Mouse (Mus musculus): ENCODE data around the gene Ccdc136. TPM values are rescaled to one million over a fixed set of nuclear protein-coding genes. Genes with fewer than 3 reads are reported as not detected.
A peak's percentile ranks its signal among the peaks of the same experiment; 100 is the strongest.

The Ccdc136 gene
- total and polyA plus RNA-seq, 3 experiments: 0.02 to 0.11 TPM; not detected in 1

- Histone ChIP-seq H3K9me3 (replicated peaks) (peaks cover 5% of the 10 kb centered on the region), H3K4me3 (ENCODE audit: low read depth, low read length) (peak within 1 kb of the TSS; percentile 45; the same call in 1 of the 2 replicates), H3K36me3 (replicated peaks) (no peaks in the 10 kb centered on the region), H3K4me1 (ENCODE audit: insufficient read depth, low read depth, low read length) (peaks cover 72% of the 10 kb centered on the region), H3K27me3 (ENCODE audit: insufficient read depth, low read length) (peaks cover 58% of the 10 kb centered on the region)
- ATAC-seq (ENCODE audit: extremely low read depth, insufficient number of reproducible peaks, low FRiP score, poor library complexity, severe bottlenecking): no peak
- no peak for DNase-seq (ENCODE audit: low spot score)
- TF ChIP-seq TAL1 (conservative IDR thresholded peaks at IDR 0.05; ENCODE audit: low read depth, low read length) (no peak), CTCF (IDR thresholded peaks at IDR 0.05; ENCODE audit: low read depth, low read length) (no peak), POLR2AphosphoS5 (IDR thresholded peaks at IDR 0.05; ENCODE audit: insufficient replicate concordance, low read depth, low read length) (no peak), GATA2 (IDR thresholded peaks at IDR 0.05; ENCODE audit: borderline replicate concordance, low read depth, low read length) (no peak), GATA1 (IDR thresholded peaks at IDR 0.05; ENCODE audit: borderline replicate concordance, low read length) (no peak)
These were observed 37.1 kb downstream of the Ccdc136 start, which contains the start of gene Flnc for GRCm38 (mm10) chr6:29433038-29433803. Gene Flnc, plus strand, starts transcription at chr6:29433256.

- H3K27me3 ChIP-seq (ENCODE audit: insufficient read depth, low read length): peaks cover 65% of the 10 kb centered on the region
- ATAC-seq (ENCODE audit: extremely low read depth, insufficient number of reproducible peaks, low FRiP score, poor library complexity, severe bottlenecking) (no peak), DNase-seq (ENCODE audit: low spot score) (no peak)
- peak overlapping the region; percentile 45; the same call in 1 of the 2 replicates for H3K4me3 ChIP-seq (ENCODE audit: low read depth, low read length)
- TF ChIP-seq CTCF (IDR thresholded peaks at IDR 0.05; ENCODE audit: low read depth, low read length): no peak
- no peak for TF ChIP-seq GATA1 (IDR thresholded peaks at IDR 0.05; ENCODE audit: borderline replicate concordance, low read length)
- no peak for TF ChIP-seq TAL1 (conservative IDR thresholded peaks at IDR 0.05; ENCODE audit: low read depth, low read length)
- no peak for TF ChIP-seq POLR2AphosphoS5 (IDR thresholded peaks at IDR 0.05; ENCODE audit: insufficient replicate concordance, low read depth, low read length)
- TF ChIP-seq GATA2 (IDR thresholded peaks at IDR 0.05; ENCODE audit: borderline replicate concordance, low read depth, low read length): no peak
- peaks cover 5% of the 10 kb centered on the region for H3K9me3 ChIP-seq (replicated peaks)
- no peaks in the 10 kb centered on the region for H3K36me3 ChIP-seq (replicated peaks)
- peaks cover 72% of the 10 kb centered on the region for H3K4me1 ChIP-seq (ENCODE audit: insufficient read depth, low read depth, low read length)
These were observed 38.0 kb downstream of the Ccdc136 start for GRCm38 (mm10) chr6:29433804-29434795.

GRCm38 (mm10) chr6:29434911-29435691, 39.0 kb downstream of the Ccdc136 start:
- H3K4me3 ChIP-seq (ENCODE audit: low read depth, low read length): peak overlapping the region; percentile 55; the same call in 1 of the 2 replicates
- DNase-seq (ENCODE audit: low spot score) (peak; percentile 78), ATAC-seq (ENCODE audit: extremely low read depth, insufficient number of reproducible peaks, low FRiP score, poor library complexity, severe bottlenecking) (peak; percentile 60; the same call in 1 of the 2 replicates)
- TF ChIP-seq POLR2AphosphoS5 (IDR thresholded peaks at IDR 0.05; ENCODE audit: insufficient replicate concordance, low read depth, low read length) (no peak), CTCF (IDR thresholded peaks at IDR 0.05; ENCODE audit: low read depth, low read length) (no peak), GATA2 (IDR thresholded peaks at IDR 0.05; ENCODE audit: borderline replicate concordance, low read depth, low read length) (no peak), GATA1 (IDR thresholded peaks at IDR 0.05; ENCODE audit: borderline replicate concordance, low read length) (no peak), TAL1 (conservative IDR thresholded peaks at IDR 0.05; ENCODE audit: low read depth, low read length) (no peak)
- H3K27me3 ChIP-seq (ENCODE audit: insufficient read depth, low read length): peaks cover 74% of the 10 kb centered on the region
- no peaks in the 10 kb centered on the region for H3K36me3 ChIP-seq (replicated peaks)
- H3K9me3 ChIP-seq (replicated peaks): peaks cover 5% of the 10 kb centered on the region
- H3K4me1 ChIP-seq (ENCODE audit: insufficient read depth, low read depth, low read length): peaks cover 71% of the 10 kb centered on the region

DNA sequence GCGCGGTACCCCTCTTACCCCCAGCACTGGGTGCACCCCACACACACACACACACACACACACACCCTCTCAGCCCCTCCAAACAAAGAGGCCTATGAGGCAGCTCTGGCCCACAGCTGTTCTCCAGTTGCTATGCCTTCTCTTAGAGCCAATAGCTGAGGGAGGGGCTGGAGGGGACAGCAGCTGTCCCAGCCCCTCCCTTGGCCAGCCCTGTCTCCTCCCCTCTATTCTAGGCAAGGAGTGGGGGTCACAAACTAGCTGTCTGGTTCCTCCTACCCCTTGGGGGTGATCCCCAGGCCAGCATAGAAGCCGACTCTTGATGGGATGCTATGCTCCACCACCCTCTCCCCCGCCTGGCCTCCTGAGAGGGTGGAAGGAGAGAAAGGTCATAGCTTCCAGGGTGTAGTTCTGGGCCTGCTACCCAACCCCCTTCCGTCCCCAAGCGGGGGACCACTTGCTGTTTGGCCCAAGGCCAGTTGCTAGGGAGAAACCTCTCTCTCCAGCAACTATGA, 39.9 kb downstream of the Ccdc136 start:
- peaks cover 69% of the 10 kb centered on the region for H3K4me1 ChIP-seq (ENCODE audit: insufficient read depth, low read depth, low read length)
- H3K36me3 ChIP-seq (replicated peaks): no peaks in the 10 kb centered on the region
- peak overlapping the region; percentile 55; the same call in 1 of the 2 replicates for H3K4me3 ChIP-seq (ENCODE audit: low read depth, low read length)
- H3K9me3 ChIP-seq (replicated peaks): peaks cover 5% of the 10 kb centered on the region
- no peak for TF ChIP-seq POLR2AphosphoS5 (IDR thresholded peaks at IDR 0.05; ENCODE audit: insufficient replicate concordance, low read depth, low read length)
- no peak for TF ChIP-seq TAL1 (conservative IDR thresholded peaks at IDR 0.05; ENCODE audit: low read depth, low read length)
- no peak for TF ChIP-seq GATA2 (IDR thresholded peaks at IDR 0.05; ENCODE audit: borderline replicate concordance, low read depth, low read length)
- no peak for TF ChIP-seq GATA1 (IDR thresholded peaks at IDR 0.05; ENCODE audit: borderline replicate concordance, low read length)
- no peak for TF ChIP-seq CTCF (IDR thresholded peaks at IDR 0.05; ENCODE audit: low read depth, low read length)
- peaks cover 75% of the 10 kb centered on the region for H3K27me3 ChIP-seq (ENCODE audit: insufficient read depth, low read length)
- no peak for ATAC-seq (ENCODE audit: extremely low read depth, insufficient number of reproducible peaks, low FRiP score, poor library complexity, severe bottlenecking)
- DNase-seq (ENCODE audit: low spot score): peak; percentile 55

- Histone ChIP-seq H3K4me1 (ENCODE audit: insufficient read depth, low read depth, low read length) (peaks cover 68% of the 10 kb centered on the region), H3K36me3 (replicated peaks) (no peaks in the 10 kb centered on the region), H3K27me3 (ENCODE audit: insufficient read depth, low read length) (peaks cover 78% of the 10 kb centered on the region), H3K4me3 (ENCODE audit: low read depth, low read length) (no peak overlapping the region; the same call in 1 of the 2 replicates), H3K9me3 (replicated peaks) (peaks cover 5% of the 10 kb centered on the region)
- TF ChIP-seq GATA2 (IDR thresholded peaks at IDR 0.05; ENCODE audit: borderline replicate concordance, low read depth, low read length) (no peak), POLR2AphosphoS5 (IDR thresholded peaks at IDR 0.05; ENCODE audit: insufficient replicate concordance, low read depth, low read length) (no peak), TAL1 (conservative IDR thresholded peaks at IDR 0.05; ENCODE audit: low read depth, low read length) (no peak), CTCF (IDR thresholded peaks at IDR 0.05; ENCODE audit: low read depth, low read length) (no peak), GATA1 (IDR thresholded peaks at IDR 0.05; ENCODE audit: borderline replicate concordance, low read length) (no peak)
- no peak for DNase-seq (ENCODE audit: low spot score)
- ATAC-seq (ENCODE audit: extremely low read depth, insufficient number of reproducible peaks, low FRiP score, poor library complexity, severe bottlenecking): no peak
These were observed 40.4 kb downstream of the Ccdc136 start for GRCm38 (mm10) chr6:29436461-29436934.

Measured in G1E (cell line).